Mouse (Mus musculus) c-Kit-positive CD71-positive TER-119-negative erythroid progenitor cells, embryonic 14.5 days (primary cell): ENCODE results near the gene Braf.
A peak's percentile ranks its signal among the peaks of the same experiment; 100 is the strongest.

Experiments used
- DNase-seq: peaks from one replicate; pipeline ENCODE4 v3.0.0-alpha.2; 2013; ENCODE audit warnings: low read depth

Braf gene

GRCm38 (mm10) chr6:39606862-39607261 lies 118.4 kb downstream of the Braf start:
- DNase-seq: no peak

DNA sequence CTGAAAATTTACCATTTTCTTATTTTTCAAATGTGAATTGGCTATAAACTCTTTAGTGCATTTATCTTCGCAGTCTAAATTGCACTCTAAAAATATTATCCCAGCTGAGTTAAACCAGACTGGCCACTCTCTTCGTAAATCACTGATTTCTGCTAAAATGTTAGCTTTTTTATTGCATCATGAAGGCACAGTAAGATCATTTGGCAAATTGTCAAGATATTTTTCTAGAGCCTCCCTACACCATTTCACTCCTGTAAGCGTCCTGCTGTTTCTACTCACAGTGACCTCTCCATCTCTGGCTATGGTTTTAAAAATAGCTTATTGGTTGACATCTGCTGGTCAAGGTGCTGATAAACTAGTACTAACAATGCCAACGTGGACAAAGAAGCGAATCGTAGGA lies 119.2 kb downstream of the Braf start:
- DNase-seq: no peak

GRCm38 (mm10) chr6:39604565-39604964 lies 120.7 kb downstream of the Braf start:
- no peak for DNase-seq

GRCm38 (mm10) chr6:39601828-39602227 lies 123.4 kb downstream of the Braf start:
- DNase-seq: no peak

DNA sequence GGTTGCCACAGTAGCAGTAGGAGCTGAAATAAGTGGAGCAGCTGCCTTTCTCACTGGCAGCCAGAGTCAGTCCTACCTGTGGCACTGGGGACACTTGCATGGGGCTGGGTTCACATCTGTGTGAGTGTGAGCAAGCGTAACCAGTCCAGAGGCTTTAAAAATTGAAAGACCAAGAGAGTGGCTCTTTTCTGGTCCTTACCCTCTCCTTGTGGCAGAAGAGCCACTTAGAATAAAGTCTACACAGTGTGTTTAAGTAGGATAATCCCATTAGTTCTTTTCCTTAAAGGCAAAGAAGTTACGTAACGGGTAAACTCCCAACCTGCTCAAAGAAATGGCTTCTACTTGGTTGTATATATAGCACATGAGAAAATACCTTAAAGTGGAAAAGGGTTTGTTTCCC lies 124.4 kb downstream of the Braf start:
- DNase-seq: no peak

DNA sequence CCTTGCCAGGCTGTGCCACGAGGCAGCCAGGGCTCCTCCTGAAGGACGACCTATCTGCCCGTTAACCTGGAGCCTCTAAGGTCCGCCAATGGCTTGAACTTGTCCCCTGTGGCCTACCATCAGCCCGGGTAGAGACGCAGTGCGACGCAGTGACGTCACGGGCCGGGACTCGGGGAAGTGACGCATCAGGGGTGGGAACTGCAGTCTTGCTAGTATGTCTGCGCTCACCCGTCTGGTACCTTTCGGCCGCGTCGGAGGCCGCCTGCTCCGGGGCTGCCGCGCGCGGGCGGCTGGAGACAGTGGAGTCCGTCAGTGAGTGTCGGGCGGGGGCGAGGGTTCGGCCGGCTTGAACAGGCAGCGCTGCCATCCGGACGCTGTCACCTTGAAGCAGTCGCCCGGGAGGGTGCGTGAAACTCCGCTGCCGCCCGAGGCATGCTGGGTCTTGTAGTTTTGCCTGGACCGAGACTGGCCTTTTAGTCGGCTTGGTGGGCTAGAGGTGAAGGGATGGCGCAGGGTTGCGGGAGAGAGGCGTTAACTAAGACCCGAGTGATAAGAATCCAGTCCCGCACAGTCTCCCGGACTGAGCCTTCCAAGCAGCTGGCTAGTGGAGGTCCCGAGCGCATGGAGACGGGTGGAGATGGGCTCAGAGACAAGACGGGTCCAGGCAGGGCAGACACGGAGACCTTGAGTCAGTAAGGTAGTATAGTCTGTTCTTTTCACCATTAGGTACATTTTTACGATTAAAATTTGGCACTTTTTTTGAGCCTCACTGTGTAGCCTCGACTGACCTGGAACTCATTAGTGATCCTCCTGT lies 132.7 kb downstream of the Braf start, which contains the start of gene Ndufb2:
Gene Ndufb2 (plus strand): TSS at position 174 of the 814 bp plus-strand sequence.
- DNase-seq: peak; percentile 93

- DNase-seq: no peak
Measured at GRCm38 (mm10) chr6:39591481-39591880, 133.8 kb downstream of the Braf start.

DNA sequence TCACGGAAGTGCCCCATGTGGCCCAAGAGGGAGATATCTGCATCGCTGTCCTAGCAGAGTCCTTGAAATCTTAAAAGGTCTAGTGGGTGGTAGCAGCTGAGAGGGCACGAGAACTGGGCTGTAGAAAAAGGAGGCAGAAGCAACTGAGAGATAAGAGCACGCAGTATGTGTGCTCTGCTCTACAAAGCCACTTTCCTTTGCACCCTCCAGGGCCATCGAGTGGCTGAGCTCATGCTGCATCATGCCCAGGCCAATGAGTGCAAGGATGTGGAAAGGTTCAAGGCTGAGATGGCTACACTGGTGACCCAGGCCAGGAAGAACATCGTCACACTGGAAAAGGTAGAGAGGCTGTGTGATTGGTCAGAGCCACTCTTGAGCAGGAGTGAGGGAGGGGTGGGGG lies 139.7 kb downstream of the Braf start, which contains the start of gene Gm42420:
Gene Gm42420 (plus strand): TSS at position 237 of the 400 bp plus-strand sequence.
- no peak for DNase-seq

GRCm38 (mm10) chr6:39581087-39581784 lies 144.0 kb downstream of the Braf start:
- DNase-seq: peak; percentile 78

DNA sequence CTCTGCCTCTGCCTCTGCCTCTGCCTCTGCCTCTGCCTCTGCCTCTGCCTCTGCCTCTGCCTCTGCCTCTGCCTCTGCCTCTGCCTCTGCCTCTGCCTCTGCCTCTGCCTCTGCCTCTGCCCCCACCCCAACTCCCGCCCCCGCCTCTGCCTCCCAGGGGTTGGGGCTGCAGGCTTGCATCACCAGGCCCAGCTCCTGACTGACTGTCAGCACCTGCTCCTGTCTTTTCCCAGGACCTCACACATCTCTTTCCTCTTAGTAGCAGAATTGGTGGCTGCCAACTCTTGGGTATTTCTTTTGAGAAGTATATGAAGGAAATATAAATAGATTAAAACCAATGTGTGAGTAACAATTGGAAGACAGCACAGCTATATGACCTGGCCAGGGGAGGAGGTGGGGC lies 144.7 kb downstream of the Braf start:
- no peak for DNase-seq

GRCm38 (mm10) chr6:39579552-39579951 lies 145.7 kb downstream of the Braf start:
- DNase-seq: no peak

- no peak for DNase-seq
Measured at GRCm38 (mm10) chr6:39574951-39575350, 150.3 kb downstream of the Braf start.

DNA sequence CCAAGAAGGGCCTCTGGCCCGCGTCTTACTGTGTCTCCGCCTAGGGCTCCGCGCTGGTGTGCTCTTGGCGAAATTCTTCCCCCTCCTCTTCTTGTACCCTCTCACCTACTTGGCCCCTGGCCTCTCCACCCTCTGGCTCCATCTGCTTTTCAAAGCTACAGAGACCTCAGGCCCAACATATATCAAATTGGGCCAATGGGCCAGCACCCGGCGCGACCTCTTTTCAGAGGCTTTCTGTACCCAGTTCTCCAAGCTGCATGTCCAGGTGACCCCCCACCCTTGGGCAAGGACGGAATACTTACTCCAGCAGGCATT lies 150.8 kb downstream of the Braf start:
- no peak for DNase-seq

DNA sequence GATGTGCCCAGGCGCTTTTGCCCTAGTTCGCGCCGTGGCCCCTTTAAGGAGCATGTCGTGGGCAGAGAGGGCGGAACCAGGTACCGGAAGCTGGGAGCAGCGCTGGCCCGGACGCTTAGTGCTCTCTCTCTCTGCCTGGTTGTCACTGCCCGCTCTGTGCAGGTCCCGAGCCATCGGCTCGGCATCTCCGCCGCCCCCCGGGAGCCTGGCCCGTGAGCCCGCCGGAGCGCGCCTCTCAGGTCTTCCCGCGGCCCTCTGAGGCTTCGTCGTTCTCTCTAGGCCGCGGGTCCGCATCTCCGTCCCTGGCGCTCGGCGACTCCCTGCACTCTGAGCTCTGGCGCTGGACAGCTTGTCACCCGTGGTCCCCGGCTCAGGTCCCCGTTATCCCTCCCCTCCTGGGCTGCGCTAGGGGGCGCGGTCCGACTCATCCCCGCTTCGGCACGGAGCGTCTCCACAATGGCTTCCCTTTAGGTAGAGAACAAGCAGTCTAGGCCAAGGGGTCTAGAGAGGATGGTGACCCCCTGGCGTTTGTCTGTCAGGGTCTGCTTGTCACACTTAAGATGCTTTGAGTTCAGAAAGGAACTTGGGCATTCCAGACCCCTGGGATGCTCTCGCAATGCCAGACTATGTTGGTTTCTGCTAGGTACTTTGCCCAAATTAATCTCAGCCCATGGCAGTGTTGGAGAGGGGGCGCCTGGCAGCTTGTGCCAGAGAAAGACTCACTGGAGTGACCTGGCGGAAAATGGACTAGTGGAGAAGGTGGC lies 151.3 kb downstream of the Braf start, which contains the start of gene Adck2:
Gene Adck2 (plus strand): TSS at position 83 of the 764 bp plus-strand sequence.
- DNase-seq: peak; percentile 79

GRCm38 (mm10) chr6:39570426-39570825 lies 154.8 kb downstream of the Braf start:
- no peak for DNase-seq

DNA sequence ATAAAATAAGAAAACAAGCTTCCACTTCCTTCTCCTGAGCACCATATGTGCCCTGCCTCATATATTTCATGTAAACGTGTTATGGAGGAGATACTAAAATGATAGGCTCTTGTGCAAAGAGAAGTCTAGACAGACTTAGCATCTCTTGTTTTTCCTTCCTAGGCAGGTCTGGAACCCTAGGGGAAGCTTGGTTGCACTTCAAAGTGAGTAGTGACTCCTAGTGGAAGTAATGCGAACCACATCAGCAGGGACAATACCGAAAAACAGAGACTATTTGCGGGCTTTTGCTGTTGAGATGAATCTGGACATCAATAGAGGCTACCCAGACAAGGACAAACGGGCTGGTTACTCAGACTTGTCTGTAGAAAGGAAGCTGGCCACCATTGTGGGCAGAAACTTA lies 157.7 kb downstream of the Braf start:
- DNase-seq: no peak

DNA sequence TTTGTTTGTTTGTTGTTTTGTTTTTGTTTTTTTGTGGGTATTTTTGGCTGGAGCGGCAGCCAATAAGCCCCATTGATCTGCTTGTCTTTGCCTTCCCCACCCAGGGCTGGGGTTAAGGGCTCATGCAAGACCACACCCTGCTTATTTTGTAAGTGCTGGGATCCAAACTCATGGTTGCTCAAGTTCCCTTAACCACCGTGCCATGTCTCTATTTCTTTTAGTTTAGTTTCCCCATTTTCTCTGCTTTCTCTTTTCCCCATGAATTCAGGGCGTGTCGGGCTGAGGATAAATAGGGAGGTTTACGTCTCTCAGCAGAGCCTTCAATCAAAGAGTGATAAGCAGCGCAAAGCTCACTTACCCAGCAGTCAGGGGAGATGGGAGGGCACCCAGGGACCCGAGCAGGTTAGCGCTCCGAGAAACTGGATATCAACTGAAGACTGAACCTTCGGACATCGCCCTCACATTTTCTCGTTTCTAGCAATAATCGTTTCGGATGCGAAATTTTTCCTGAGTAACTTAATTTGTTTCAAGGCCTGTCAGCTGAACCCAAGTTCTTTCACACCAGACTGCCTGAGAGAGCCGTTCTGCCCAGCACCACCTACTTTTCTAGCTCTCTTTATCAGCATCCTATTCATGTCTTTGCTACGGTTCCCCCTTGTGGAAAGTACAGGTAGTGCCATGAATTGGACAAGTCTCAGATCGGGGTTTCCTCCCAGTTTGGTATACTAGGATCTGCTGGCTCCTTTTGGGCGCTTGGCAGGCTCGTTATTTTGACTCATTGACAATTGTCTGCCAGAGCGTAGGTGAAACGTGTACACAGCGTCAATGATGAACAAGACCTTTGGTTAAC lies 162.9 kb downstream of the Braf start:
- peak; percentile 95 for DNase-seq

DNA sequence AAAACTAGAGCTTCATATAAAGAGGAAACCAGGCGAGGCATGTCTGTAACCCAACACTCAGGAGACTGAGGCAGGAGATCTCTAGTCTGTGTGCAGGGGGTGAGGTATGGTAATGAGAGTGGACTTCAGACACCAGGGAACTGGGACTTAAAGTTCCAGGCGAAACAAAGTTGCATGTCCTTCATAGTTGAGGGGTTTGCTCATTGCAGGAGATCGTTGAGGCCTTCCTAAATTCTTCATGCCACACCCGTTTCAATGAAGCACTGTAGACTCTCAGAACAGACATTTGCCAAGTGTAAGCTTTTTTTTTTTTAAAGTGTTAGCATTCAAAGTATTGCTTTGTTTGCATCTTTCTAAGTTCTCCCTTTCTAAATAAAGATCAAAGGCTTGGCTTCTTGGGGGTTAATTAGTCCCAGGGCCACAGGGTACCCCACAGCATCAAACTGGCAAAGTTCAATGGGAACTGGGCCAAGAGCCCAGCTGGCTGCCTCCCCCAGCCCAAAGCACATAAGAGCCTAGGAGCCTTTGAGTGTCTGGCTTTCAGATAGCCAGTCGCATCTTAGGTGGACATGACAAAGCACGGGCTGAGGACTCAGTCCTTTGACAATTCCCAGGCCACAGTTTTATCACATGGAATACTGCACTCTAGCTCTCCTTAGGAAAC lies 165.9 kb downstream of the Braf start:
- DNase-seq: no peak

- DNase-seq: no peak
Measured at GRCm38 (mm10) chr6:39557723-39558261, 167.5 kb downstream of the Braf start, which contains the start of gene Dennd2a. Dennd2a (minus strand) TSS chr6:39557867.

GRCm38 (mm10) chr6:39556900-39557659 lies 168.2 kb downstream of the Braf start:
- no peak for DNase-seq
